Mouse (Mus musculus): ENCODE measurements around the gene Brpf3. TPM values are rescaled to one million over a fixed set of nuclear protein-coding genes. Genes with fewer than 3 reads are reported as not detected.
"Not testable (repeated sequence)": the region's sequence is repeated elsewhere in the genome, so short reads cannot be mapped to it uniquely, and the experiment has no call there.

The Brpf3 gene
- polyA plus RNA-seq, 1 experiment from 2014 or later, result 6.0 TPM

DNA sequence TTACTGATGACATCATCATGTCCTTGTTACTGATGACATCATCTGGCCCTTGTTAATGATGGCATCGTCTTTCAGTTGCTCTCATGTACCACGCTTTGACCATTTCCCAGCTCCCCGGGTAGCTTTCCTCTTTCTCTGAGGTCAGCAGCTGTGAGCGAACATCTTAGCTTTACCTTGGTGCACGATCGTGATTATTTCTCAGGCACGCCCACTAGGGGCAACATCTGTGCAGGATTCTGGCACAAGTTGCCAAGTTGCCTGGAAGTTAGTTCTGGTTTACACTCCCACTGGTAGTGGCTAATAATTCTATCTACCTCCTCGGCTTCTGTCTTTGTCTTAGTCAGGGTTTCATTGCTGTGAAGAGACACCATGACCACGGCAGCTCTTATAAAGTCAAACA, 31.1 kb downstream of the Brpf3 start:
- Histone ChIP-seq H3K4me2 (replicated peaks; ENCODE audit: low read depth, low read length) (no peak overlapping the region), H3K4me3 (ENCODE audit: low read depth, low read length) (no peak overlapping the region), H3K4me1 (ENCODE audit: insufficient read depth, low read depth, low read length) (no peaks in the 10 kb centered on the region), H3K9me3 (ENCODE audit: low read length) (no peaks in the 10 kb centered on the region), H3K36me3 (ENCODE audit: insufficient read depth, low read length) (peaks cover 36% of the 10 kb centered on the region), H3K9ac (replicated peaks; ENCODE audit: low read depth) (no peak overlapping the region), H3K27ac (ENCODE audit: low read length) (no peak overlapping the region), H3K27me3 (replicated peaks; ENCODE audit: insufficient read depth, low read length) (no peaks in the 10 kb centered on the region)
- no peak for TF ChIP-seq EP300 (IDR thresholded peaks at IDR 0.05)
- TF ChIP-seq CTCF (IDR thresholded peaks at IDR 0.05), result peak; percentile 36
- ATAC-seq (no peak), DNase-seq (ENCODE audit: low spot score) (no peak)
- 81% methylated on average over 9 of the region's 9 CpGs for WGBS

DNA sequence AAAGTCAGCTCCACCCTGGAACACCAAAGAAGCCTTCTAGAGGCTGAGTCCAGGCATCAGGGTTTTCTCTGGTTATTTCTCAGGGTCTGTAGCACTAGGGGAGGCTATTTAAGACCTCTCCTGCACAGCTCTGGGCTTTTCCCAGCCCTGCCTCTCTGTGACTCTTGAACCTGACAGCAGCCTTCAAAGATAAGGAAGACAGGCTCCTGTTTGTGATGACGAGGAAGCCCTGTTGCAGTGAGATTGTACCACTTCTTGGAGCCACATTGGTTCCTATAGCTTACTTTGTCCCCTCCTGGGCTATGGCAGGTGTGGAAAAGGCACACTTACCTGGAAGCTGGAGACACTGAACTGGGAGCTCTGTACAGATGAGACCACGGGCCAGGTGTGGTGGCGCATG, 32.0 kb downstream of the Brpf3 start:
- Histone ChIP-seq H3K27me3 (replicated peaks; ENCODE audit: insufficient read depth, low read length) (no peaks in the 10 kb centered on the region), H3K36me3 (ENCODE audit: insufficient read depth, low read length) (peaks cover 38% of the 10 kb centered on the region), H3K4me3 (ENCODE audit: low read depth, low read length) (no peak overlapping the region), H3K9ac (replicated peaks; ENCODE audit: low read depth) (no peak overlapping the region), H3K9me3 (ENCODE audit: low read length) (no peaks in the 10 kb centered on the region), H3K4me2 (replicated peaks; ENCODE audit: low read depth, low read length) (no peak overlapping the region), H3K27ac (ENCODE audit: low read length) (no peak overlapping the region), H3K4me1 (ENCODE audit: insufficient read depth, low read depth, low read length) (no peaks in the 10 kb centered on the region)
- DNase-seq (ENCODE audit: low spot score), result no peak
- TF ChIP-seq EP300 (IDR thresholded peaks at IDR 0.05) (no peak), CTCF (IDR thresholded peaks at IDR 0.05) (no peak)
- WGBS, result 78% methylated on average over 3 of the region's 3 CpGs
- no peak for ATAC-seq

DNA sequence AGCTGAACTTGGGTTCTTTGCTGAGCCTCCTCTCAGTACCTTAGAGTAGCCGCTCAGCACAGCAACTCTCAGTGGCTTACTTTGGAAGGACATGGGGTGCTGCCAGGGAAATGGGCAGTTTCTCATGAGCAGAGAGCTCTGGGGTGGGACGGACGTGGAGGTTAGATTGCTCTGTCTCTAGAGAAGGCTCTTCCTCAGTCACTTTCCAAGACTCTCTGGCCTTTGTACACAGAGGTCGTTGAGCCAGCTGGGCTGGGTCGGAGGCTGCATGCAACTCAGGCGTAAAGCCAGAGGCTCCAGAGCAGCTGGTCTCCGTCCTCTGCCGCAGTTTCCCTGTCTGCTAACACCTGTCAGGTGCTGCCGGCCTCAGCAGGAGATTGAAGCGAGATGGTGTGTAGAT, 33.8 kb downstream of the Brpf3 start:
- H3K36me3 ChIP-seq (ENCODE audit: insufficient read depth, low read length), result peaks cover 26% of the 10 kb centered on the region
- peak; percentile 49 for DNase-seq (ENCODE audit: low spot score)
- TF ChIP-seq CTCF (IDR thresholded peaks at IDR 0.05) (no peak), EP300 (IDR thresholded peaks at IDR 0.05) (0 out of 2 replicates have a peak, but pooled peaks have one; percentile 6)

DNA sequence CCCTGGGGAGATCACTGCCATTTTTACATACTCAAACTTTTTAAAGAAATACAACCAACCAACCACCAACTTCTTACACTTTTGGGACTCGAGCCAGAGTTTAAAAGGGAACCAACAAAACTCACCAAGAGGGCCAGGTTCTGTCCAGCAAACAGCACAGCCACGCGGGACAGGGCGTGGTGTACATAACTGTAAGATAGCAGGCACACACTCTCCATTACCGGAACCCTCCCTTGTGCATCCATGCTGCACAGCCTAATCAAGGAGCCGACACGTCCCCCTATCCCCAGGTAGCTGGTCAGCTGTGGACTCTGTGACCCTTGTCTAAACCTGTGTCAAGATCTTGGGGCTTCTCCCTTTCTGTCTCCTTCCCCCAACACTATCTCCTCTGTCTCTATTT, 37.0 kb downstream of the Brpf3 start:
- Histone ChIP-seq H3K36me3 (ENCODE audit: insufficient read depth, low read length) (peaks cover 17% of the 10 kb centered on the region; the same call in 1 of the 2 replicates), H3K4me3 (ENCODE audit: low read depth, low read length) (no peak overlapping the region), H3K9ac (replicated peaks; ENCODE audit: low read depth) (no peak overlapping the region), H3K9me3 (ENCODE audit: low read length) (no peaks in the 10 kb centered on the region), H3K27me3 (replicated peaks; ENCODE audit: insufficient read depth, low read length) (no peaks in the 10 kb centered on the region), H3K4me1 (ENCODE audit: insufficient read depth, low read depth, low read length) (no peaks in the 10 kb centered on the region), H3K27ac (ENCODE audit: low read length) (no peak overlapping the region), H3K4me2 (replicated peaks; ENCODE audit: low read depth, low read length) (no peak overlapping the region)
- 88% methylated on average over 7 of the region's 7 CpGs for WGBS
- no peak for ATAC-seq
- TF ChIP-seq CTCF (IDR thresholded peaks at IDR 0.05) (no peak), EP300 (IDR thresholded peaks at IDR 0.05) (no peak)
- DNase-seq (ENCODE audit: low spot score), result no peak

More for the DNA sequence above, 33.8 kb downstream of the Brpf3 start:
- Histone ChIP-seq H3K27ac (ENCODE audit: low read length) (0 out of 2 replicates have a peak overlapping the region, but pooled peaks have one; percentile 43), H3K4me3 (ENCODE audit: low read depth, low read length) (no peak overlapping the region), H3K27me3 (replicated peaks; ENCODE audit: insufficient read depth, low read length) (no peaks in the 10 kb centered on the region), H3K9ac (replicated peaks; ENCODE audit: low read depth) (no peak overlapping the region), H3K9me3 (ENCODE audit: low read length) (no peaks in the 10 kb centered on the region), H3K4me1 (ENCODE audit: insufficient read depth, low read depth, low read length) (no peaks in the 10 kb centered on the region), H3K4me2 (replicated peaks; ENCODE audit: low read depth, low read length) (no peak overlapping the region)
- 61% methylated on average over 10 of the region's 10 CpGs for WGBS
- peak; percentile 70 for ATAC-seq

DNA sequence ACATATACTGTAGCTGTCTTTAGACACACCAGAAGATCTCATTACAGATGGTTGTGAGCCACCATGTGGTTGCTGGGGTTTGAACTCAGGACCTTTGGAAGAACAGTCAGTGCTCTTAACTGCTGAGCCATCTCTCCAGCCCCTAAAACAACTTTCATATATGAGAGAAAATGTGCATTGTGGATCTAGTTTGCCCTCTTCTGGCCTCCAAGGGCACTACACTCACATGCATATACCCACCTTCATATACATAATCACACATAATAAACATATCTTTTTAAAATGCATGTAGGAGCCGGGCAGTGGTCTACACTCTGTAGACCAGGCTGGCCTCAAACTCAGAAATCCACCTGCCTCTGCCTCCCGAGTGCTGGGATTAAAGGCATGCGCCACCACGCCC, 41.1 kb downstream of the Brpf3 start:
- TF ChIP-seq CTCF (IDR thresholded peaks at IDR 0.05), result peak; percentile 26; the same call in 1 of the 2 replicates
- 100% methylated on average over 4 of the region's 4 CpGs for WGBS
- not testable (repeated sequence) for H3K36me3 ChIP-seq (ENCODE audit: insufficient read depth, low read length); H3K4me2 ChIP-seq (replicated peaks; ENCODE audit: low read depth, low read length); H3K9me3 ChIP-seq (ENCODE audit: low read length); H3K27me3 ChIP-seq (replicated peaks; ENCODE audit: insufficient read depth, low read length); DNase-seq (ENCODE audit: low spot score); ATAC-seq; H3K4me3 ChIP-seq (ENCODE audit: low read depth, low read length); H3K9ac ChIP-seq (replicated peaks; ENCODE audit: low read depth); H3K27ac ChIP-seq (ENCODE audit: low read length); H3K4me1 ChIP-seq (ENCODE audit: insufficient read depth, low read depth, low read length)

DNA sequence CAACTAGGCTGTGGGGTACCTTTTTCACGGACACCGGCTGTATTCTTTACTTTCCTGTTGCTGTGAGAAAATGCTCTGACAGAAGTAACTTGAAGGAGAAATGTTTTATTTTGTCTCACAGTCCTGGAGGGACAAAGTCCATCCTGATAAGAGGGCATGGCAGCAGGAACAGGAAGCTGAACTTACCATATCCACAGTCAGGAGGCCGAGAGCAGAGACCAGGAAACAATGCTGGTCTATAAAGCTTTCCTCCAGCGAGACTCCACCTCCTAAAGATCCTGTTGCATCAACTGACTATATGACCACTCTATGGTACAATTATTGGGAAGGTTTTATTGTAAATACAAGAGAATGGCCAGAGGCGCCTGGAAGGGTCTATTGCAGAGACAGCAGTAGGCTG, 42.8 kb downstream of the Brpf3 start:
- DNase-seq (ENCODE audit: low spot score) (no peak), ATAC-seq (no peak)
- H3K4me3 ChIP-seq (ENCODE audit: low read depth, low read length), result no peak overlapping the region
- no peaks in the 10 kb centered on the region for H3K4me1 ChIP-seq (ENCODE audit: insufficient read depth, low read depth, low read length)
- no peak for TF ChIP-seq CTCF (IDR thresholded peaks at IDR 0.05)
- no peak for TF ChIP-seq EP300 (IDR thresholded peaks at IDR 0.05)
- H3K9me3 ChIP-seq (ENCODE audit: low read length), result no peaks in the 10 kb centered on the region
- 74% methylated on average over 5 of the region's 5 CpGs for WGBS
- no peak overlapping the region for H3K4me2 ChIP-seq (replicated peaks; ENCODE audit: low read depth, low read length)
- H3K27me3 ChIP-seq (replicated peaks; ENCODE audit: insufficient read depth, low read length), result no peaks in the 10 kb centered on the region
- no peak overlapping the region for H3K27ac ChIP-seq (ENCODE audit: low read length)
- H3K9ac ChIP-seq (replicated peaks; ENCODE audit: low read depth), result no peak overlapping the region
- H3K36me3 ChIP-seq (ENCODE audit: insufficient read depth, low read length), result no peaks in the 10 kb centered on the region; the same call in 1 of the 2 replicates
